Mouse (Mus musculus): ENCODE results near the gene Tnfaip8l1.

The Tnfaip8l1 gene

DNA sequence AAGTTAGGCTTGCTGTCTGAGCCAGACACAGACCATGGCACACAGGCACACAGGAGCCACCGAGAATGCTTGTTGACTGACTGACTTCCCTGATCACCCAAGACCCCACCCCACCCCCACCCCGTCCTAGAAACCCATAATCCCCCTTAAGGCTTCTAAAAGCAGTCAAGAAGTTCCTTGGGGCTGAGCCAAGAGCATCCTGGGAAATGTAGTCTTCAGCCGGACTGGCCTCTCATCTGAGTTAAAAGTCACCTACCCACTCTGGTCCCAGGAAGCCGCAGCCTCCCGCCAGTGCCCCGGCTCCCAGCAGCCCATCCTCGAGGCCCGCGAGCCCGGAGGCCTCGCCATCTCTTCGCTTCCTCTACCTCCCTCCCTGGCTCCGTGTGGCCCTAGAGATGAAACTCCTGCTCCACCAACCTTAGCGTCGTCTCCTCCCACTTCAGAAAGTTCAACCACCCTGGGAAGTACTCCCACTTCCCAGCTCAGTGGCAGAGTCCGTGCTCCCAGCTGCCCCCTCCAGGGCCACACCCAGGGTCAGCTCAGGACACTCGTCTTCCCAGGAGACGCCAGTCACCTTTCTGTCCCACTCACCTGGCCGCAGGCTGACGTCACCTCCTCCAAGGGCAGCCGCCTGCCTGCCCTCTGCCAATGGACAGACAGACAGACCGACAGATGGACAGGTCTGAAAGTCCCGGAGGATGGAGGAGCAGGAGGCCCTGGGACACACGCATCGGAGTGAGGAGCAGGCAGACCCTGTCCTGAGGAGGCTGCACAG, 24.3 kb upstream of the Tnfaip8l1 start:
- DNase-seq (ENCODE audit: low spot score in 2 of 2): no peak

- DNase-seq (ENCODE audit: low spot score in 2 of 2): no peak
Observed at GRCm38 (mm10) chr17:56139355-56139754, 22.9 kb upstream of the Tnfaip8l1 start.

DNA sequence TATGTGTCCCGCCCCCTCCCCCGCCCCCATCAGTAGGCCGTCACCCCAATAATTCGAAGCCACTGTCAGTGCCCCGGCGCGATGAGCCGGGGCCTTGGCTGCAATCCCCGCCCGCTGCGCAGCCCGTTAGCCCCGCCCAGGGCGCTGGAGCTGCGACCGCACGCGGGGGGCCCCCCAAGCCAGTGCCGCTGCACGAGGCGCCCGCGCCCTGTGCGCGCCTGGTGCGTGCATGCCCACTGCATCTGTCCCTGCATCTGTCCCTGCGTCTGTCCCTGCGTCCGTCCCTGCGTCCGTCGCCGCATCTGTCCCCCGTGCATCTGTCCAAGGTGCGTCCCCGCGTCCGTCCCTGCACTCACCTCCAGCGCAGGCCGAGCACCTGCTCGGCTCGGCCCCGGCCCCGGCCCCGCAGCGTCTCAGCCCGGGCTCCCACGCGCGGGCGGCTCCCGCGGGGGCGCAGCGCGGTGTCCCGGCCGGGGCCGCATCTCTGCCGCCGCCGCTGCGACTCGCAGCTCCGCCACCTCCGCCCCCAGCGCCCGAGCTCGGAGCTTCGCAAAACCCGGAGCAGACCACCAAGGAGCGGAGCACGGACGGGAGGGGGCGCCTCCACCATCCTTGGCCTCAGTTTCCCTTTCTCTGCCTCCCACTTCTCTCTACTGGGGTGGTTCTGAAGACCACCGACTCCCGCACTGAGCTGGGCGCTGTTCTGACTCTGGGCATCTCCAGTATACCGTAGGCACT, 22.2 kb upstream of the Tnfaip8l1 start, which contains the start of gene Sema6b:
Gene Sema6b (minus strand): TSS at position 486 of the 738 bp plus-strand sequence.
- peak; percentile 67 to 71 for DNase-seq (ENCODE audit: low spot score in 2 of 2)

GRCm38 (mm10) chr17:56141702-56142605, 20.3 kb upstream of the Tnfaip8l1 start:
- peak in 1 of 2 experiments; percentile 57 for DNase-seq (ENCODE audit: low spot score in 2 of 2)

DNA sequence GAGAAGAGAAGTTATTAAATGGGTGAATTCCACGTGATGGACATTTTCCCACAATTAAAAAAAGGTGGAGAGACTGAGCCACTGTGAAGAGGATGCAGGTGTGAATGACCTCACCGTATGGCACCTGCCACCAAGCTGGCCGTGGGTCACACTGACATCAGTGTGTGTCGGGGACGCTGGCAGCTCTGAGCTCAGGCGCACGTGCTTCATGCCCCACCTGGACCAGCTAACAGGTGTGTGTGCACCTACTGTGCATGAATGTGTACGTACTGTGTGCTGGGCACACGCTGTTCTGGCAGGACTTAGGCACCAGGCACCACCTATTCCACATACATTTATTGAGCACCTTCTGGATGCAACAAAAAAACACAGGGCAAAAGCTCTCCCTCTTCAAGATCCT, 17.7 kb upstream of the Tnfaip8l1 start:
- no peak for DNase-seq (ENCODE audit: low spot score in 2 of 2)

GRCm38 (mm10) chr17:56146131-56146530, 16.1 kb upstream of the Tnfaip8l1 start:
- no peak for DNase-seq (ENCODE audit: low spot score in 2 of 2)

DNA sequence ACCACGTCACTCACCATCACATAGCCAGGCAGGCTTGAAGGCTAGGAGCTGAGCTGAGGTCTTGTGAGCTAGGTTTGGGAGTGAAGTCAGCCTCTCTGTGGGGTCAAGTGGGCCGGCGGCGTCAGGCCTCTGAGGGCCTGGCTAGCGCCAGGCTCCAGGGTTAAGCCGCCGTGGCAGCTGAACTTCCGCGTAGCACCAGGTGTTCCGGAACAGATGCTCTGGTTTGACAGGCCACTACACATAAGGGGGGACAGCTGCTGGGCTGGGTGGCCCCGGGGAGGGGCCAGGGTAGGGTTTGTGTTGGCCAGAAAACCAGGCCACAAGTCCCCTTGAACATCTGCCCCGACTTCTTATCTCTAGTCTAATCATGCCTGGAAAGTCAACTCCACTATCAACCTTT, 14.9 kb upstream of the Tnfaip8l1 start:
- DNase-seq (ENCODE audit: low spot score in 2 of 2): no peak

- no peak for DNase-seq (ENCODE audit: low spot score in 2 of 2)
Observed at GRCm38 (mm10) chr17:56148280-56148679, 14.0 kb upstream of the Tnfaip8l1 start.

- no peak for DNase-seq (ENCODE audit: low spot score in 2 of 2)
Observed at GRCm38 (mm10) chr17:56148790-56149618, 13.3 kb upstream of the Tnfaip8l1 start.

GRCm38 (mm10) chr17:56149897-56150296, 12.4 kb upstream of the Tnfaip8l1 start:
- DNase-seq (ENCODE audit: low spot score in 2 of 2): no peak

GRCm38 (mm10) chr17:56153643-56154042, 8.6 kb upstream of the Tnfaip8l1 start:
- no peak for DNase-seq (ENCODE audit: low spot score in 2 of 2)

GRCm38 (mm10) chr17:56159729-56160128, 2.5 kb upstream of the Tnfaip8l1 start:
- peak; percentile 40 to 48 for DNase-seq (ENCODE audit: low spot score in 2 of 2)

- DNase-seq (ENCODE audit: low spot score in 2 of 2): no peak
Observed at GRCm38 (mm10) chr17:56163523-56164102, 1.3 kb downstream of the Tnfaip8l1 start.

- no peak for DNase-seq (ENCODE audit: low spot score in 2 of 2)
Observed at GRCm38 (mm10) chr17:56164510-56164909, 2.2 kb downstream of the Tnfaip8l1 start.

DNA sequence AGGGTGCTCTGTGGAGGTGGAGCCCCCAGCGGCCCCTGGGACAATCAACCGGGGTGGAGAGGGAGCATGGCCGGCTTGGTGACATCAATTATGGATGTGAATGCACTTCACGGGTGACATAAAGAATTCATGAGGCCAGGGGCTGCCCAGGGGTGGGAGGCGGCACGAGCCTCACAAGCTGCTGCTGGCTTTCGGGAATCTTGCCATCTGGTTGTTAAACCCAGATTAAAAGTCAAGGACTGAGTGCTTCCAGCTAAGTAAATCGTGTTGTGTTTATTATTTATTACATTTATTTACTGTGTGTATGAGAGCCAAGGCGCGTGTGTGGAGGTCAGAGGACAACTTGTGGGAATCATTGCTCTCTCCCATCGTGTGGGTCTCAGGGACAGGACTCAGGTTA, 3.4 kb downstream of the Tnfaip8l1 start:
- no peak for DNase-seq (ENCODE audit: low spot score in 2 of 2)

GRCm38 (mm10) chr17:56169830-56170229, 7.6 kb downstream of the Tnfaip8l1 start:
- DNase-seq (ENCODE audit: low spot score in 2 of 2): no peak

- no peak for DNase-seq (ENCODE audit: low spot score in 2 of 2)
Observed at GRCm38 (mm10) chr17:56170636-56171035, 8.4 kb downstream of the Tnfaip8l1 start.

DNA sequence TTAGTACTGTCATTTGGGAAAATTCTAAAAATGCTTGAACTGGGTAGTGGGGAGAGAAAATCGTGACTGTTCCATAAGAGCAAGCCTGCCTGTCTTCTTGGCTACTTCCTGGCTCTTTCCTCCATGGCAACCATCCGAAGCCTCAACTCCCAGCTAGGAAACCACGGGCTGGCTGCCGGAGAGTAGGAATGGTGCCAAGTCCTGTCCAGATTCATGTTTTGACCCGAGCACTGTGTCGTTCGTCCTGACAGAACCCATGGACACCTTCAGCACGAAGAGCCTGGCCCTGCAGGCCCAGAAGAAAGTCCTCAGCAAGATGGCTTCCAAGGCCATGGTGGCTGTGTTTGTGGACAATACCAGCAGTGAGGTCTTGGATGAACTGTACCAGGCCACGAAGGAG, 9.2 kb downstream of the Tnfaip8l1 start:
- DNase-seq (ENCODE audit: low spot score in 2 of 2): no peak

- no peak for DNase-seq (ENCODE audit: low spot score in 2 of 2)
Observed at GRCm38 (mm10) chr17:56171881-56172280, 9.6 kb downstream of the Tnfaip8l1 start.

DNA sequence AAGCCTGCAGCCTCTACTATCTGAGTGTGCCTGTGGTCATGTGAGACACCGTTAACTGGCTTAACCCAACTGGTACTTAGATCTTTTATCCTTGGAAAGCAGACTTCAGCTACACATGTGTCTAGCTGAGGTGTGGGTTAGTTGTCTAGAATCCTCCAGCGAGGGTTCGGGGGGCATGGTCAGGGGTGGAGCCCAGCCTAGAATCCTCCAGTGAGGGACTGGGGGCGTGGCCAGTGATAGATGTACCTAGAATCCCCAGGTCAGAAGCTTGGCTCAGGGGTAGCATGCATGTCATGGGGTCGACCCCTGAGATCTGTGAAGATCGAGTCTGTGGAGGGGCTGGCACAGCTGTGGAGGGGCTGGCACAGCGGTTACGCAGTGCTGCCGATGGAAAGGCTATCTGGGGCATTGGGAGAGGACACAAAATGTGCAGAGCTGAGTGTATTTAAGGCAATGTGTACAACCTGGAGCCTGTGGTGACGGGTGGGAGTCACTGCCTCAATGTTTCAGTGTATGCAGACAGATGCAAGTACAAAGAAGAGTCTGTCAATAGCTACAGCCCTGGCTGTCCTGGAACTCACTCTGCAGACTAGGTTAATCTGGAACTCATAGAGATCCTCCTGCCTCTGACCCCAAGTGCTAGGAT, 11.2 kb downstream of the Tnfaip8l1 start:
- no peak for DNase-seq (ENCODE audit: low spot score in 2 of 2)

Measured in frontal cortex, postnatal 25 days (tissue).